Mouse (Mus musculus): ENCODE results near the gene Tnfrsf1b. TPM values are rescaled to one million over a fixed set of nuclear protein-coding genes. Genes with fewer than 3 reads are reported as not detected.
A peak's percentile ranks its signal among the peaks of the same experiment; 100 is the strongest.

Gene Tnfrsf1b
- 1.6 and 2.7 TPM in 2 replicates for polyA plus RNA-seq (2014; fragmentation: Nextera tagmentation; extraction: Ambion mirVana)

- Histone ChIP-seq H3K27me3 (ENCODE audit: control insufficient read depth, insufficient read depth, low read length) (0 out of 2 replicates have a peak, but pooled peaks cover 5% of the 10 kb centered on the region), H3K4me2 (ENCODE audit: low read length) (peak within 1 kb of the TSS; percentile 61), H3K36me3 (ENCODE audit: control insufficient read depth, insufficient read depth, low read length) (no peaks in the 10 kb centered on the region), H3K4me1 (ENCODE audit: control insufficient read depth, insufficient read depth, low read length) (no peaks in the 10 kb centered on the region), H3K4me3 (replicated peaks; ENCODE audit: low read depth, low read length) (peak within 1 kb of the TSS; percentile 37), H3K9me3 (ENCODE audit: control insufficient read depth, low read length) (no peaks in the 10 kb centered on the region), H3K27ac (replicated peaks; ENCODE audit: low read depth, low read length) (no peak within 1 kb of the TSS), H3K9ac (replicated peaks; ENCODE audit: low read length) (peak within 1 kb of the TSS; percentile 46)
- 1% methylated on average over 47 of the region's 47 CpGs for WGBS
- peak; percentile 27 for DNase-seq
- 0 out of 2 replicates have a peak, but pooled peaks have one; percentile 46 for ATAC-seq (ENCODE audit: low FRiP score, low TSS enrichment)
These were observed at the start of gene Tnfrsf1b for GRCm38 (mm10) chr4:145246173-145247011. Gene Tnfrsf1b (minus strand): TSS chr4:145246870.

- 52% methylated on average over 5 of the region's 5 CpGs for WGBS
- H3K27ac ChIP-seq (replicated peaks; ENCODE audit: low read depth, low read length): no peak overlapping the region
- no peak overlapping the region for H3K9ac ChIP-seq (replicated peaks; ENCODE audit: low read length)
- H3K27me3 ChIP-seq (ENCODE audit: control insufficient read depth, insufficient read depth, low read length): no peaks in the 10 kb centered on the region
- no peak overlapping the region for H3K4me2 ChIP-seq (ENCODE audit: low read length)
- H3K9me3 ChIP-seq (ENCODE audit: control insufficient read depth, low read length): no peaks in the 10 kb centered on the region
- no peaks in the 10 kb centered on the region for H3K36me3 ChIP-seq (ENCODE audit: control insufficient read depth, insufficient read depth, low read length)
- H3K4me1 ChIP-seq (ENCODE audit: control insufficient read depth, insufficient read depth, low read length): no peaks in the 10 kb centered on the region
- DNase-seq (peak; percentile 80), ATAC-seq (ENCODE audit: low FRiP score, low TSS enrichment) (no peak)
- H3K4me3 ChIP-seq (replicated peaks; ENCODE audit: low read depth, low read length): no peak overlapping the region
These were observed 49.1 kb upstream of the Tnfrsf1b start for GRCm38 (mm10) chr4:145295589-145296300.

GRCm38 (mm10) chr4:145294588-145294987, 47.9 kb upstream of the Tnfrsf1b start:
- H3K27me3 ChIP-seq (ENCODE audit: control insufficient read depth, insufficient read depth, low read length): no peaks in the 10 kb centered on the region
- no peak overlapping the region for H3K4me3 ChIP-seq (replicated peaks; ENCODE audit: low read depth, low read length)
- H3K9ac ChIP-seq (replicated peaks; ENCODE audit: low read length): no peak overlapping the region
- no peaks in the 10 kb centered on the region for H3K36me3 ChIP-seq (ENCODE audit: control insufficient read depth, insufficient read depth, low read length)
- H3K4me1 ChIP-seq (ENCODE audit: control insufficient read depth, insufficient read depth, low read length): no peaks in the 10 kb centered on the region
- no peaks in the 10 kb centered on the region for H3K9me3 ChIP-seq (ENCODE audit: control insufficient read depth, low read length)
- ATAC-seq (ENCODE audit: low FRiP score, low TSS enrichment) (no peak), DNase-seq (no peak)
- 86% methylated on average over 5 of the region's 5 CpGs for WGBS
- no peak overlapping the region for H3K27ac ChIP-seq (replicated peaks; ENCODE audit: low read depth, low read length)
- no peak overlapping the region for H3K4me2 ChIP-seq (ENCODE audit: low read length)

GRCm38 (mm10) chr4:145286369-145287120, 39.9 kb upstream of the Tnfrsf1b start:
- no peak overlapping the region for H3K9ac ChIP-seq (replicated peaks; ENCODE audit: low read length)
- H3K4me2 ChIP-seq (ENCODE audit: low read length): no peak overlapping the region
- 53% methylated on average over 4 of the region's 4 CpGs for WGBS
- H3K9me3 ChIP-seq (ENCODE audit: control insufficient read depth, low read length): no peaks in the 10 kb centered on the region
- no peaks in the 10 kb centered on the region for H3K36me3 ChIP-seq (ENCODE audit: control insufficient read depth, insufficient read depth, low read length)
- no peak overlapping the region for H3K4me3 ChIP-seq (replicated peaks; ENCODE audit: low read depth, low read length)
- H3K27ac ChIP-seq (replicated peaks; ENCODE audit: low read depth, low read length): no peak overlapping the region
- DNase-seq: peak; percentile 90
- H3K27me3 ChIP-seq (ENCODE audit: control insufficient read depth, insufficient read depth, low read length): no peaks in the 10 kb centered on the region
- peak; percentile 63; the same call in 1 of the 2 replicates for ATAC-seq (ENCODE audit: low FRiP score, low TSS enrichment)
- no peaks in the 10 kb centered on the region for H3K4me1 ChIP-seq (ENCODE audit: control insufficient read depth, insufficient read depth, low read length)

- DNase-seq (no peak), ATAC-seq (ENCODE audit: low FRiP score, low TSS enrichment) (no peak)
- Histone ChIP-seq H3K27me3 (ENCODE audit: control insufficient read depth, insufficient read depth, low read length) (no peaks in the 10 kb centered on the region), H3K9ac (replicated peaks; ENCODE audit: low read length) (no peak overlapping the region), H3K9me3 (ENCODE audit: control insufficient read depth, low read length) (no peaks in the 10 kb centered on the region), H3K4me2 (ENCODE audit: low read length) (no peak overlapping the region), H3K27ac (replicated peaks; ENCODE audit: low read depth, low read length) (no peak overlapping the region), H3K36me3 (ENCODE audit: control insufficient read depth, insufficient read depth, low read length) (no peaks in the 10 kb centered on the region), H3K4me3 (replicated peaks; ENCODE audit: low read depth, low read length) (no peak overlapping the region), H3K4me1 (ENCODE audit: control insufficient read depth, insufficient read depth, low read length) (no peaks in the 10 kb centered on the region)
- WGBS: 94% methylated on average over 4 of the region's 4 CpGs
These were observed 38.0 kb upstream of the Tnfrsf1b start for GRCm38 (mm10) chr4:145284675-145285074.

GRCm38 (mm10) chr4:145283441-145283840, 36.8 kb upstream of the Tnfrsf1b start:
- Histone ChIP-seq H3K4me3 (replicated peaks; ENCODE audit: low read depth, low read length) (no peak overlapping the region), H3K4me2 (ENCODE audit: low read length) (no peak overlapping the region), H3K27ac (replicated peaks; ENCODE audit: low read depth, low read length) (no peak overlapping the region), H3K9ac (replicated peaks; ENCODE audit: low read length) (no peak overlapping the region), H3K27me3 (ENCODE audit: control insufficient read depth, insufficient read depth, low read length) (no peaks in the 10 kb centered on the region), H3K36me3 (ENCODE audit: control insufficient read depth, insufficient read depth, low read length) (no peaks in the 10 kb centered on the region), H3K4me1 (ENCODE audit: control insufficient read depth, insufficient read depth, low read length) (no peaks in the 10 kb centered on the region), H3K9me3 (ENCODE audit: control insufficient read depth, low read length) (no peaks in the 10 kb centered on the region)
- ATAC-seq (ENCODE audit: low FRiP score, low TSS enrichment) (no peak), DNase-seq (no peak)
- 78% methylated on average over 6 of the region's 6 CpGs for WGBS

- H3K27me3 ChIP-seq (ENCODE audit: control insufficient read depth, insufficient read depth, low read length): no peaks in the 10 kb centered on the region
- ATAC-seq (ENCODE audit: low FRiP score, low TSS enrichment) (no peak), DNase-seq (no peak)
- no peak overlapping the region for H3K4me2 ChIP-seq (ENCODE audit: low read length)
- H3K9ac ChIP-seq (replicated peaks; ENCODE audit: low read length): no peak overlapping the region
- H3K4me1 ChIP-seq (ENCODE audit: control insufficient read depth, insufficient read depth, low read length): no peaks in the 10 kb centered on the region
- WGBS: 83% methylated on average over 6 of the region's 6 CpGs
- no peak overlapping the region for H3K4me3 ChIP-seq (replicated peaks; ENCODE audit: low read depth, low read length)
- H3K27ac ChIP-seq (replicated peaks; ENCODE audit: low read depth, low read length): no peak overlapping the region
- H3K36me3 ChIP-seq (ENCODE audit: control insufficient read depth, insufficient read depth, low read length): no peaks in the 10 kb centered on the region
- H3K9me3 ChIP-seq (ENCODE audit: control insufficient read depth, low read length): no peaks in the 10 kb centered on the region
These were observed 34.3 kb upstream of the Tnfrsf1b start for GRCm38 (mm10) chr4:145280966-145281365.

- no peaks in the 10 kb centered on the region for H3K9me3 ChIP-seq (ENCODE audit: control insufficient read depth, low read length)
- H3K36me3 ChIP-seq (ENCODE audit: control insufficient read depth, insufficient read depth, low read length): no peaks in the 10 kb centered on the region
- 81% methylated on average over 3 of the region's 3 CpGs for WGBS
- no peak overlapping the region for H3K4me2 ChIP-seq (ENCODE audit: low read length)
- no peaks in the 10 kb centered on the region for H3K4me1 ChIP-seq (ENCODE audit: control insufficient read depth, insufficient read depth, low read length)
- no peak for DNase-seq
- no peak overlapping the region for H3K27ac ChIP-seq (replicated peaks; ENCODE audit: low read depth, low read length)
- ATAC-seq (ENCODE audit: low FRiP score, low TSS enrichment): no peak
- H3K4me3 ChIP-seq (replicated peaks; ENCODE audit: low read depth, low read length): no peak overlapping the region
- no peak overlapping the region for H3K9ac ChIP-seq (replicated peaks; ENCODE audit: low read length)
- no peaks in the 10 kb centered on the region for H3K27me3 ChIP-seq (ENCODE audit: control insufficient read depth, insufficient read depth, low read length)
These were observed 32.2 kb upstream of the Tnfrsf1b start for GRCm38 (mm10) chr4:145278724-145279370.

Data from midbrain, embryonic 14.5 days (tissue).